Mouse (Mus musculus): ENCODE measurements around the gene Etl4. TPM values are rescaled to one million over a fixed set of nuclear protein-coding genes. Genes with fewer than 3 reads are reported as not detected.
A peak's percentile ranks its signal among the peaks of the same experiment; 100 is the strongest.

Etl4 gene
- total and polyA plus RNA-seq, 3 experiments, result not detected

- Histone ChIP-seq H3K4me1 (ENCODE audit: control insufficient read depth in 1 of 2, insufficient read depth in 2 of 2, low read length in 2 of 2) (no peaks in the 10 kb centered on the region), H3K36me3 (ENCODE audit: control insufficient read depth in 1 of 2, insufficient read depth in 2 of 2, low read length in 2 of 2) (no peaks in the 10 kb centered on the region), H3K9ac (ENCODE audit: control insufficient read depth, low read depth, low read length, poor library complexity, severe bottlenecking) (no peak overlapping the region), H3K79me2 (ENCODE audit: control insufficient read depth, insufficient read depth, low read length, poor library complexity) (no peaks in the 10 kb centered on the region), H3K9me3 (replicated peaks; ENCODE audit: insufficient read depth, low read length) (no peaks in the 10 kb centered on the region), H3K4me3 (ENCODE audit: control insufficient read depth in 1 of 2, insufficient read depth in 1 of 2, low read depth in 2 of 2, low read length in 2 of 2) (no peak overlapping the region), H3K27ac (ENCODE audit: control insufficient read depth, low read depth, low read length) (no peak overlapping the region), H3K27me3 (ENCODE audit: control insufficient read depth in 1 of 2, insufficient read depth in 2 of 2, low read length in 2 of 2) (no peaks in the 10 kb centered on the region)
- TF ChIP-seq HCFC1 (IDR thresholded peaks at IDR 0.05; ENCODE audit: low read depth, low read length), result no peak
- no peak for TF ChIP-seq TCF12 (IDR thresholded peaks at IDR 0.05; ENCODE audit: low read depth, low read length)
- no peak for TF ChIP-seq MAX (IDR thresholded peaks at IDR 0.05; ENCODE audit: low read length)
- TF ChIP-seq MAZ (IDR thresholded peaks at IDR 0.05; ENCODE audit: low read depth, low read length), result no peak
- TF ChIP-seq CHD2 (IDR thresholded peaks at IDR 0.05; ENCODE audit: low read length), result no peak
- no peak for TF ChIP-seq GATA1 (IDR thresholded peaks at IDR 0.05; ENCODE audit: low read depth, low read length)
- no peak for DNase-seq (ENCODE audit: low read depth, low spot score)
Measured at GRCm38 (mm10) chr2:20811506-20811905, 901.9 kb downstream of the Etl4 start.

DNA sequence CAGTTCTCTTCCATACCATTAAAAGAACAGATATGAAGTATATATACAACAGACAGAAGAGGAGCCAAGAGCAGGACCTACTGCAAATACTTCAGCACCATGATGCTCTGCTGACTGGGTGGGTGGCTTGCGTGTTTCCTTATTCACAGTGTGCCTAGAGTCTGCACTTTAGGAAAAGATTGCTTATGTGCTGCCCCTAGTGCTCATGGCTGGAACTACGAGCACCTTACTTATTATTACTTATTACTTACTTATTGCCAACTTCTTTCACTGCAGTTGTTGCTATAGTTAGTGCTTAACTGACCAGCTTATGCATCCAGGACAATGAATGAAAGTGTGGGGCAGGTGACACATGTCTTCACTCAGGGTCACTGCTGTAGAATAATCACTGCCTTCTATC lies 904.4 kb downstream of the Etl4 start:
- H3K4me3 ChIP-seq (ENCODE audit: control insufficient read depth in 1 of 2, insufficient read depth in 1 of 2, low read depth in 2 of 2, low read length in 2 of 2), result no peak overlapping the region
- peak; percentile 42 for DNase-seq (ENCODE audit: low read depth, low spot score)

DNA sequence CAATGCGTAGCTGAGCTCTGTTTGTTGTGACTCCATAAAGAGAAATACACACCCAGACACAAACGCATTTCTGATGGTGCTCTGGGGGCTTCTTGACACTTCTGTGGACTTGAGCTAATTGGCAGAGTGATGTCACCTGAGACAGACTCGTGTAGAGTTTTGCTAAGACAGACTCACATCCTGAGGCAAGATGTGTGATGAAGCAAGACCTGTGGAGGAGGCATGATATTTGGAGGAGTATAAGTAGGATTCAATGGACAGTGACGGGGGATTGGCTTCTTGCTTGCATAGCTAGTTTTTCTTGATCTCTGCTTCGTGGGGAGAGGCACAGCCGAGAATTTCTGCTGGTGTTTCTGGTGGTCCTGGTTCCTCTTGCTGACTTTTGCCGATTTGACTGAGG lies 908.6 kb downstream of the Etl4 start:
- no peaks in the 10 kb centered on the region for H3K79me2 ChIP-seq (ENCODE audit: control insufficient read depth, insufficient read depth, low read length, poor library complexity)
- H3K9ac ChIP-seq (ENCODE audit: control insufficient read depth, low read depth, low read length, poor library complexity, severe bottlenecking), result no peak overlapping the region
- no peaks in the 10 kb centered on the region for H3K9me3 ChIP-seq (replicated peaks; ENCODE audit: insufficient read depth, low read length)
- H3K4me3 ChIP-seq (ENCODE audit: control insufficient read depth in 1 of 2, insufficient read depth in 1 of 2, low read depth in 2 of 2, low read length in 2 of 2), result no peak overlapping the region
- TF ChIP-seq TAL1 (IDR thresholded peaks at IDR 0.05; ENCODE audit: low read length) (no peak), KAT2A (conservative IDR thresholded peaks at IDR 0.05; ENCODE audit: low read depth, low read length) (no peak), TBP (IDR thresholded peaks at IDR 0.05; ENCODE audit: low read depth, low read length) (no peak), ZNF384 (IDR thresholded peaks at IDR 0.05; ENCODE audit: low read depth, low read length) (no peak), POLR2AphosphoS2 (IDR thresholded peaks at IDR 0.05; ENCODE audit: low read length) (no peak), ELF1 (IDR thresholded peaks at IDR 0.05; ENCODE audit: low read depth, low read length) (no peak), UBTF (IDR thresholded peaks at IDR 0.05; ENCODE audit: borderline replicate concordance, insufficient read depth, low read depth, low read length) (no peak), MAX (IDR thresholded peaks at IDR 0.05; ENCODE audit: low read length) (no peak), ZKSCAN1 (IDR thresholded peaks at IDR 0.05; ENCODE audit: low read depth, low read length) (no peak), NELFE (IDR thresholded peaks at IDR 0.05; ENCODE audit: low read depth, low read length) (no peak), GATA1 (IDR thresholded peaks at IDR 0.05; ENCODE audit: low read depth, low read length) (no peak), CHD2 (IDR thresholded peaks at IDR 0.05; ENCODE audit: low read length) (no peak), ETS1 (IDR thresholded peaks at IDR 0.05; ENCODE audit: low read depth, low read length) (no peak), E2F4 (IDR thresholded peaks at IDR 0.05; ENCODE audit: borderline replicate concordance, low read depth, low read length) (no peak), MXI1 (IDR thresholded peaks at IDR 0.05; ENCODE audit: low read depth, low read length) (no peak), ZC3H11A (IDR thresholded peaks at IDR 0.05; ENCODE audit: low read depth, low read length) (no peak), POLR2A (IDR thresholded peaks at IDR 0.05; ENCODE audit: control insufficient read depth in 1 of 2, insufficient read depth in 1 of 2, low read depth in 1 of 2, low read length in 2 of 2, poor library complexity in 1 of 2) (no peak), SIN3A (IDR thresholded peaks at IDR 0.05; ENCODE audit: low read length) (no peak), MAFK (IDR thresholded peaks at IDR 0.05; ENCODE audit: borderline replicate concordance, low read depth, low read length) (no peak)
- H3K27ac ChIP-seq (ENCODE audit: control insufficient read depth, low read depth, low read length), result no peak overlapping the region
- no peaks in the 10 kb centered on the region for H3K36me3 ChIP-seq (ENCODE audit: control insufficient read depth in 1 of 2, insufficient read depth in 2 of 2, low read length in 2 of 2)
- no peaks in the 10 kb centered on the region for H3K4me1 ChIP-seq (ENCODE audit: control insufficient read depth in 1 of 2, insufficient read depth in 2 of 2, low read length in 2 of 2)
- no peaks in the 10 kb centered on the region for H3K27me3 ChIP-seq (ENCODE audit: control insufficient read depth in 1 of 2, insufficient read depth in 2 of 2, low read length in 2 of 2)
- DNase-seq (ENCODE audit: low read depth, low spot score), result no peak

More for the DNA sequence above, 904.4 kb downstream of the Etl4 start:
- no peak for TF ChIP-seq MAZ (IDR thresholded peaks at IDR 0.05; ENCODE audit: low read depth, low read length)
- peak; percentile 8 for TF ChIP-seq RAD21 (IDR thresholded peaks at IDR 0.05; ENCODE audit: low read depth, low read length)
- peak; percentile 80; the same call in 1 of the 2 replicates for TF ChIP-seq TBP (IDR thresholded peaks at IDR 0.05; ENCODE audit: low read depth, low read length)
- TF ChIP-seq CTCF (IDR thresholded peaks at IDR 0.05 in 2 of 3, conservative IDR thresholded peaks at IDR 0.05 in 1 of 3; ENCODE audit: control insufficient read depth in 1 of 3, insufficient read depth in 1 of 3, low read depth in 2 of 3, low read length in 3 of 3, poor library complexity in 1 of 3, severe bottlenecking in 1 of 3), result peak in 2 of 3 experiments; percentile 47 to 48; a peak in 4 of 6 replicates
- no peak for TF ChIP-seq ELF1 (IDR thresholded peaks at IDR 0.05; ENCODE audit: low read depth, low read length)
- no peak for TF ChIP-seq NELFE (IDR thresholded peaks at IDR 0.05; ENCODE audit: low read depth, low read length)
- peak; percentile 15; the same call in 1 of the 2 replicates for TF ChIP-seq SMC3 (IDR thresholded peaks at IDR 0.05; ENCODE audit: low read depth, low read length)
- TF ChIP-seq EP300 (IDR thresholded peaks at IDR 0.05; ENCODE audit: low read depth in 1 of 2, low read length in 2 of 2), result no peak
- TF ChIP-seq MYB (IDR thresholded peaks at IDR 0.05; ENCODE audit: low read depth, low read length), result no peak
- no peak for TF ChIP-seq TCF12 (IDR thresholded peaks at IDR 0.05; ENCODE audit: low read depth, low read length)
- no peak overlapping the region for H3K27ac ChIP-seq (ENCODE audit: control insufficient read depth, low read depth, low read length)
- H3K27me3 ChIP-seq (ENCODE audit: control insufficient read depth in 1 of 2, insufficient read depth in 2 of 2, low read length in 2 of 2), result no peaks in the 10 kb centered on the region
- H3K4me1 ChIP-seq (ENCODE audit: control insufficient read depth in 1 of 2, insufficient read depth in 2 of 2, low read length in 2 of 2), result no peaks in the 10 kb centered on the region
- H3K9me3 ChIP-seq (replicated peaks; ENCODE audit: insufficient read depth, low read length), result no peaks in the 10 kb centered on the region
- H3K79me2 ChIP-seq (ENCODE audit: control insufficient read depth, insufficient read depth, low read length, poor library complexity), result no peaks in the 10 kb centered on the region
- H3K36me3 ChIP-seq (ENCODE audit: control insufficient read depth in 1 of 2, insufficient read depth in 2 of 2, low read length in 2 of 2), result no peaks in the 10 kb centered on the region
- no peak overlapping the region for H3K9ac ChIP-seq (ENCODE audit: control insufficient read depth, low read depth, low read length, poor library complexity, severe bottlenecking)
